Mouse (Mus musculus) brain, embryonic 14.5 days (tissue): ENCODE measurements around the gene Pitpnm2. TPM values are rescaled to one million over a fixed set of nuclear protein-coding genes. Genes with fewer than 3 reads are reported as not detected.
A peak's percentile ranks its signal among the peaks of the same experiment; 100 is the strongest.
"Not testable (repeated sequence)": the region's sequence is repeated elsewhere in the genome, so short reads cannot be mapped to it uniquely, and the experiment has no call there.

Source experiments
- DNase-seq: peaks from one replicate; pipeline ENCODE4 v3.0.0-alpha.2; 2011; ENCODE audit warnings: low read depth
- CTCF ChIP-seq: fragments of 200-500 bp; IDR thresholded peaks from 2 replicates; pipeline ENCODE4 v1.5.1; 2012; ENCODE audit warnings: inconsistent platforms, mild to moderate bottlenecking, moderate library complexity, borderline replicate concordance; ENCODE audit not compliant: insufficient read depth, insufficient read length; ENCODE audit errors: extremely low read depth
- POLR2A ChIP-seq: fragments of 200-500 bp; IDR thresholded peaks from 2 replicates; pipeline ENCODE4 v1.6.1; 2012; ENCODE audit warnings: mild to moderate bottlenecking, inconsistent platforms, borderline replicate concordance; ENCODE audit not compliant: poor library complexity, insufficient read depth, insufficient read length, severe bottlenecking; ENCODE audit errors: extremely low read depth
- polyA plus RNA-seq: library from polyadenylated mRNA; depleted of rRNA; stranded (reverse); fragments of >200 nt; gene quantifications from 2 replicates; pipeline ENCODE4 v1.2.3, GENCODE M21; 2012

The Pitpnm2 gene
- polyA plus RNA-seq, 1 experiment = 61.2 TPM

DNA sequence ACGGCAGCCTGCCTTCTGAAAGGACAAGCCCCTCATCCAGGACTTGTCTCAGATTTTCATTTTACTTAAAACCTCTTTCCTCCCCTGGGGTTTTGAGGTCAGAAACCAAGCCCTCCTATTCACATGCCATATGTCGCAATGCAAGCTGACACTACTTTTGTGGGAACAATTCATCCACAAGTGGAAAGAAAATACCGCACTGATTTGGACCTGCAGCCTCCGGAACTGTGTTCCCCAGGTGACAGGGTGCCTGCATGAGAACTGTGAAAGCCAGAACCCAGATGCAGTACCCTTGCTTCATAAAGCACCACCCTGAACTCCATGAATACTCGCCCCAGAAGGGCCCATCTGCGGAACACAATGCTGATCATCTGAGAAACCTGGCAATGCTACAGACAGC is 22.4 kb downstream of the Pitpnm2 start:
- no peak for TF ChIP-seq CTCF
- no peak for TF ChIP-seq POLR2A
- peak; percentile 19 for DNase-seq

DNA sequence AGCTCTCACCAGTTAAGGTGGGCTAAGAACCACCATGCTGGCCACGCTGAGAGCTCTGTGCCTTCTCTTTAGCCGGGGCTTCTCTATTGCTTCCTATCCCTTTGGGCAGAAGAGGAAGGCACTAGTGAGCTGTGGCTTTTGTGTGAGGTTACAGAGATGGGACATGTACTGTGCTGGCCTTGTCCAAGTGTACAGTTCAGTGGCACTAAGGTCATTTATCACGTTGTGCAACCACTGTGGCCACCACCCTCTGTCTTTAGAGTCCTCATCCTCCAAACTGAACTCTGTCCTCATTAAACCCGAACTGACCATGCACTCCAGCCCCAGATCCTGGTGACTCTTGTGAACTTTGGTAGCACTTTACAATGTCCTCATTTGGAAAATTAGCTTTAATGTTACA is 23.1 kb downstream of the Pitpnm2 start:
- no peak for DNase-seq
- no peak for TF ChIP-seq CTCF
- no peak for TF ChIP-seq POLR2A

DNA sequence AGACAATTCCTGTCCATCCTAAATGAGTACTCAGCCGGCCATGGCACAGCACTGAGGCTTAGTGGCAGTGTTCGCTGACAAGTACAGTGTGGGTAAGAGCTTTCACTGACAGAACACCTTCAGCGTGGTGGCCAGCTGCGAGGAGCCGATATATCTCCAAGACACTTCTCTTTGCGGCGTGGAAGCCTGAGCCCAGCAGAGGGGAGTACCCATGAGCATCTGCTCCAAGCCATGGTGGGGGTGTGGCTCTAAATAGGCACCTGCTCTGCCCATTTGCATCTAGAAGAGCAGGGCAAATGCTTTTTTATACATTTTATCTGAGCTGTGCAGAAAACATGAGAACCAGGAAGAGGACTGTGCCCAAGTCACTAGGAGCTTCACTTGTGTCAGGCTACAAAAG is 23.7 kb downstream of the Pitpnm2 start:
- no peak for DNase-seq
- TF ChIP-seq CTCF = no peak
- no peak for TF ChIP-seq POLR2A

DNA sequence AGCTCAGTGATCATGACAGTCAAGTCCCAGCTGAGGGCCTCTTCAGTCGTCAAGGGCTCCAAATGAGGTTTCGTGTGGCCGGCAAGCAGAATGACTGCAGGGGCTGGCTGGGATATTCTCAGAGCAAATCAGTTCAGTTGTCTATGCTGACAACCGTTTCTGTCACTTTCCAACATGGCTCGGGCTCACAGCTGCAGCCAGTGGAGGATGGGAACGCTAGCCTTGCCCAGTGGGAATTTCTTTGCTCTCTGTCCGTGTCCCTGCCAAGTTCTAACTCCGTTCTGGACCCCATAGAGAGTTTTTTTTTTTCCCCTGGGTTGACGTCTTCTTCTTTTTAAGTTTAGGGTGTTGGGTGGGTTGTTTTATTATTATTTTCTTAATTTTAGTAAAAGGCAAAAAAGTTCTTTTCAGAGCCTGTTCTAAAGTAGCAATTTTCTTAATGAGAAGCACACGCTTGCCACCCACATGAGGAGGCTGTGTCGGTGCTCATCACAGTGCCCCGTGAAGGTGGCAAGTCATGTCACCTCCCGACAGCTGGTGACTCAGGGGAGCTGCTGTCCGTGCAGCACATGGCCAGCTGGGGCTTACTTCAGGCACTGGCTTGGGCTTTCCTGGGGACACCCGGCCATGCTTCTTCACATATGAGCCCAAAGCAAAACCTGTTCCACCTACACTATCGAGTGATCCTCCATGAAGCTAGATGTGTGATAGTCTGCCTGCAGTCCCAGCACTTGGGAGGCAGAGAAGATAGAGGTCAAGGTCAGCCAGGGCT is 25.1 kb downstream of the Pitpnm2 start:
- TF ChIP-seq POLR2A (no peak), CTCF (no peak)
- DNase-seq = no peak

DNA sequence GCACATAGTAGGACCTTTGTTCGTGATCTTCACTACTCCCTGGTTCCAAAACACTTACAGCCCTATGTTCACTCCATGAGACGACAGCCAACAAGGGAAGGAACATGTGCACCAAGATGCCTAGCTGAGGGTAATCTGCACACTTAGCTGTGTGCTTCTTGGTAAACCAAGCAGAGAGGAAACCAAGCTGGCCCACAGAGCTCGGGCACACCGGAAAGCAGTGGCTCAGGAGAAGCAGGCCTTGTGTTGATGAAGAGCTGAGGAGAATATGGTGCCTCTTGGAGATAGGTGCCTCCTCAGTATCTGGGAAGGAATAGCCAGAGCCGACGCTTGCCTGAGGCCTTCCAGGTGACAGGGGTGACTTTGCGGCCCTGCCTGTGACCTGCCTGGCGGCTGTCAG is 26.0 kb downstream of the Pitpnm2 start:
- no peak for DNase-seq
- TF ChIP-seq POLR2A = no peak
- TF ChIP-seq CTCF = no peak

DNA sequence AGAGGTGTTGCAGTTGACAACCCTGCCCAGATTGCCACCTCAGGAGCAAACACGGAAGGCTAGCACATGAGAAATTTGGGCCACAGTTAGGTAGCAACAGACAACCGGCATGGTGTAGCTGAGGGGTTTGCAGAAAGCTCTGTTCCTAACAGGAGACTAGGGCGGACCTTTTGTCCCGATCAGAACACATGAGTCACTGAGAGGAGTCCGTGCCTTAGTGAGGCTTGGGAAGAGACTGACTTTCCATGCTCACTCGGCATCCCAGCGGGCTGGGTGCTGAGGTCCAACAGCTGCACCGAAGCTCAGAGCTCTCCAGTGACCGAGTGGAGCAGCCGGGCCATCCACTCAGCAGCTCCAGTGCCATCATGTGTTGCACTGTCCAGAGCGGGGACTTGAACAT is 26.9 kb downstream of the Pitpnm2 start:
- TF ChIP-seq POLR2A (no peak), CTCF (no peak)
- no peak for DNase-seq

DNA sequence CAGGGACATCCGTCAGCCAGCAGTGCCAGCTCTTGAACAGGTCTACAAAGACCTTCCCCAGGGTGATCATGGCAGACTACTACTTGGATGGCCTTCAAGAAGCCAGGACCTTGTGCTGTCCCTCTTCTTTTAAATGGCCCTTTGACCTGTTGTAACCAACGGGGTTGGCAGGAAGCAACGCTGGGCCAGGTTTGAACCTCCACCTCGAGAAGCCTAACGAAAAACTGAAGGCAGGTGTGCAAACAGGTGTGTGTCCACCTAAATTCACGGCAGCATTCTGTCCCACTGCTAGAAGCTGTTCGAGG is 27.9 kb downstream of the Pitpnm2 start:
- no peak for TF ChIP-seq POLR2A
- TF ChIP-seq CTCF = no peak
- DNase-seq = no peak

DNA sequence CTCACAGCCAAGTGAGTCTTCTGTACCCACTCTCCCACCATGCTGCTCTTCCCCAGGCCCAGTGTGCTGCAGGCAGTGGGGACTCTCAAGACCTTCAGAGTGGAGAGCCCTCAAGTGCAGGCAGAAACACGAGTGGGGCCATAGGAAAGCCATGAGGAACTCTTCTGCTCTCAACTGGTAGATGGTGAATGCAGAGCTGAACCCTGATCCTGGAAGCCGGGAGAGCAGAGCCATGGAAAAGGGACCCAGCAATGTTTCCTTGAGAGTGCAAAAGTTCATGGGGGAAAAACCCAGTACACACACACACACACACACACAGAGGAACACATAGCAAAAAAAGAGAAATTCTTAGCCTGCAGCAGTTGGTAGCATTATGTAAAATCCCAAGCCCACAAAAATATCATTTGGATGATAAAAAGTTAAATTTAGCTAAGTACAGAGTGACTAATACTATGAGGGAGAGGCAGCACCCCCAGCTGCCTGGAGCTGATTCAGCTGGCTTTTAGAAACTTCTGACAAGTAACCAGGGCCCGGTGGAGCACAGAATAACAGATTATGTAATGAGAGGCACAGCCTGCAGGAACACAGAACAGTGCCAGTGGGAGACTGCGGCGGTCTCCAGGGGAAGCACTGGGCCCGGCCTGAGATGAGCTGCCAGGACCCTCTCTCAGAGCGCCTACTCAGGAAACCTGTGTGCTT is 28.4 kb downstream of the Pitpnm2 start:
- DNase-seq = peak; percentile 64
- TF ChIP-seq POLR2A (no peak), CTCF (no peak)

DNA sequence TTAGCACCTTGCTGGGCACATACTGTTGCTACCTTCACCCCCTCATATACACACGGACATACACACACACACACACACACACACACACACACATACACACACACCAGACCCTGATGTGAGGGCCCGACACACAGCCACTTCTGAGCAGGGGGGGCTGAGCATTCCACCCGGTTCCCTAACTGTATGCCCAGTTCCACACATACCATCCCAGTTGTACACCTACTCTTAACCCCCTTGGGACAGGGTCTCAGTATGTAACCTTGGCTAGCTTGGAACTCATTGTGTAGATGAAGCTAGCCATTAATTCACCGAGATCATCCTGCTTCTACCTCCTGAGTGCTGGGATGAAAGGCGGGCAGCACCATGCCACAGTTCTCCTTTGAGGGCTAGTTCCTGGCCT is 29.0 kb downstream of the Pitpnm2 start:
- no peak for DNase-seq
- TF ChIP-seq POLR2A (no peak), CTCF (no peak)

DNA sequence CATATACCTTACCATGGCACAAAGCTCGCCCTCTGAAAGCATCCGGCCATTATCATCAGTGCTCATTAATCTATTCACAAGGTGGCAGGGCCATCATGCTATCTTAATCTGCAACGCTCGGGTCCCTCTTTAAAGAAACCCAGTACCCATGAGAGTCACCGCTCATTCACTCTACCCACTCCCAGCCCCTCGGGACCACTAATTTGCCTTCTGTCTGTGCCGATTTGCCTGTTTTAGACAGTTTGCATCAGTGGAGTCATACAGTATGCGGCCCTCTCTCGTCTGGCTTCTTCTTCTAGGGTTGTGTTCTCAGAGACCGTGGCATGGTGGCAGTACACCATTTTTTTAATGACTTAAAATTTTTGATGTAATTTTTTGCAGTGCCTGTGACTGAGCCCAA is 30.1 kb downstream of the Pitpnm2 start:
- DNase-seq = peak; percentile 24
- TF ChIP-seq POLR2A = no peak
- TF ChIP-seq CTCF = no peak

DNA sequence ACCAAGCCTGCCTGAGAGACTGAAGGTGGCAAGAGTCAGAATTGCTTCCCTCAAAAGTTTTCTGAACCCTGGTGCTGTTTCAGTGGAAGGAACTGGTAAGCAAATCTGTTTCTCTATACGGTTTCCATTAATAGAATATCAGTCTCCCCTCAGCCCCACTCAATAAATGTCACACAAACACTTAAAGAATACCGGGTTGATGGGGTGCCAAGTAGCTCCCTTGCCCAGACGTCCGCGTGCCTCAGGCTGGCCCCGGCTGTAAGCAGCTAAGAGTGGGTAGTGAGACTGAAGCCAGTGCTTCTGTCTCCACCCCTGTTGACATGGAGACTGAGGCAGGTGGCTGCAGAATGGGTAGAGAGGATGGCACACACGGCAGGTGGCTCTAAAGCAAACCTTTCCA is 30.6 kb downstream of the Pitpnm2 start:
- no peak for TF ChIP-seq CTCF
- no peak for TF ChIP-seq POLR2A

DNA sequence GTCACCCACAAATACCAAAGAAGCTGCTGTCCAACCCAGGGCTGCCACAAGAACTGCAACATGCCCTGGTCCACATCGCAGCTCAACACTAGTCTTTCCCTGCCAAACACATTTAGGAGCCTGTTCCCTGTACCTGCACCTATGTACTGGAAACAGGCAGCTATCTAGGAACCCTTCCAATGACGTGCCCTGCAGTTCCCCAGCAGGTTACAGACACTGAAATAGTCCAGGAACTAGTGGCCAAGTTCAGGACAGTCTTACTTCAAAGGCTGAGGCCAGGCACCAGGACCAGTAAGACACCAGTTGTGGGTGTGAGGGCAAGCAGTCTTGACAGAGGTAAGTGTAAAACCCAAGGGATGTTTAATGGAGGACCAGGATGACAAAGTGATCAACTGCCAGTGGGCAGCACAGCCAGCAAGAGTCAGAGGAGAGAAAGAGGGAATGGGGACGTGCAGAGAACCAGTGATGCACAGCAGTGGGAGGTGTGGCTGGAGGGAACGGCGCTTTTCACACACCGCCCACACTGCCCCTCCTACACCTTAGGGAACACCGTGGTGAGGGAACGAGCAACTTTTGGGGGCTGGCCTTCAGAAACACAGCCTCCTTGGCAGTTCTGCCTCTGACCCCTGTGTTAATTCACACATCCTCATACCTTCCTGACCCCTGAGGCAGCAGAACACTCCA is 31.9 kb downstream of the Pitpnm2 start:
- TF ChIP-seq POLR2A (no peak), CTCF (no peak)
- no peak for DNase-seq

More for the DNA sequence above, 30.6 kb downstream of the Pitpnm2 start:
- DNase-seq = peak; percentile 65

DNA sequence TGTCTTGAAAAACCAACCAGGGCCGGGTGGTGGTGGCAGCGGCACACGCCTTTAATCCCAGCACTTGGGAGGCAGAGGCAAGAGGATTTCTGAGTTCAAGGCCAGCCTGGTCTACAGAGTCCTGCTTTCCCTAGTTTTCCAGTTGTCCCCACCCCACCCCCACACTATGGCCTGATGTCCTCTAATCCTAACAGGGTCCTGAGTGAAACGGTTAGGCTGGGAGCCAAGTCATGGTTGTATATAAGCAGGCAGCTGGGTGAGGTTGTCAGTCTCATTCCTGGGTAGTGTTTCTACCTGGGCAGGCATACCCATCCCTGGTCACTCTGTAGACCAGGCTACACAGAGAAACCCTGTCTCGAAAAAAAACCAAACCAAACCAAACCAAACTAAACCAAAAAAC is 32.5 kb downstream of the Pitpnm2 start:
- DNase-seq = not testable (repeated sequence)

DNA sequence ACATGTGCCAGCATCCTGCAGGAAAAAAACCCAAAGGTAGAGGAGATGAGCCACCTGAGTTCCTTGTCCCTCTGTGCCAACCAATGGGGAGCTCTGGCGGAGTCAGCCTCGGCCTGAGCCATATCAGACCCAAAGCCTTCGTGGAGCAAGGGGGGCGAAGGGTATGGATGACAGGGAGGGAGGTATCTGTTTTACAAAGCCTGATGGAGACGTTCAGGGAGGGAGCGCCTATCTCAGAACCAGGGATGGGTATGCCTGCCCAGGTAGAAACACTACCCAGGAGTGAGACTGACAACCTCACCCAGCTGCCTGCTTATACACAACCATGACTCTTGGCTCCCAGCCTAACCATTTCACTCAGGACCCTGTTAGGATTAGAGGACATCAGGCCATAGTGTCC is 33.2 kb downstream of the Pitpnm2 start:
- no peak for TF ChIP-seq POLR2A
- DNase-seq = no peak

DNA sequence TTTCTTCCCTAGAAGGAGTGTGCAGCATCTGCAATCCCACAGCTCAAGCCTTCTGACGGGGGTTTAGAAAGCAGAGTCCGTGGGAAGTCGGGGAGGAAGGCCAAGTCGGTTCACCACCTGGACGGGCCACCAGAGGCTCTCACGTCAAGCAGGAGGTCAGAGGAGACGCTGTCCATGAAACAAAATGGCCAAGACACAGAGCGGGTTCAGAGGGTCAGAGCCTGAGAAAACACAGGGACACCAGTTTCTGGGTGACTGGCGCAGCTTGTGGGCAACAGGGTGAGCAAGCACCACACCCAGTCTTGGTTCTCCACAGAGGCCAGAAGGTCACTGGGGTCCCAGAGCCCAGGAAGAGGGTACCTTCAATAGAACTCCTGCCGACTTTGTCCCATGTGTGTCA is 33.9 kb downstream of the Pitpnm2 start:
- no peak for TF ChIP-seq POLR2A
- TF ChIP-seq CTCF = no peak
- no peak for DNase-seq
